ENCODE assay signal across 14 mouse cellular contexts in genomic region chr10:127762926-127763325, GRCm38 (mm10). TPM values are rescaled to one million over a fixed set of nuclear protein-coding genes. Genes with fewer than 3 reads are reported as not detected.
DNase-seq lines count a peak whose midpoint lies in the region; ATAC-seq lines count a peak whose summit lies in the region.
"Not testable (repeated sequence)": the region's sequence is repeated elsewhere in the genome, so short reads cannot be mapped to it uniquely, and the experiment has no call there.
"Had no signal": no experiment of that assay in that cellular context is flagged by ENCODE, and none has a peak within 500 bp of the region (broad histone marks: within the 10 kb centered on the region; RNA-seq: fewer than 3 reads in every experiment).

No protein-coding gene starts in this region.

- not testable (repeated sequence) for H3K4me3 ChIP-seq in forebrain, embryonic 11.5 days (ENCODE audit: low read depth, low read length); heart, embryonic 10.5 days; kidney, embryonic 15.5 days (replicated peaks)

- ATAC-seq in forebrain, embryonic 11.5 days (replicated peaks; ENCODE audit: low FRiP score); kidney, embryonic 15.5 days (replicated peaks; ENCODE audit: low FRiP score): not testable (repeated sequence)

- not testable (repeated sequence) for H3K9me3 ChIP-seq in forebrain, embryonic 11.5 days (ENCODE audit: control insufficient read depth, low read length); heart, embryonic 10.5 days; kidney, embryonic 15.5 days (replicated peaks)

- 89% methylated on average over 10 of the region's 10 CpGs for WGBS in forebrain, embryonic 11.5 days
- WGBS in heart, embryonic 10.5 days: 75% methylated on average over 10 of the region's 10 CpGs
- WGBS in kidney, embryonic 15.5 days: 85% methylated on average over 10 of the region's 10 CpGs

- H3K9ac ChIP-seq in forebrain, embryonic 11.5 days (ENCODE audit: low read length); kidney, embryonic 15.5 days: not testable (repeated sequence)

- not testable (repeated sequence) for H3K4me1 ChIP-seq in forebrain, embryonic 11.5 days (replicated peaks; ENCODE audit: control insufficient read depth, insufficient read depth, low read length); heart, embryonic 10.5 days
- H3K4me1 ChIP-seq in kidney, embryonic 15.5 days: peaks cover 12% of the 10 kb centered on the region

- not testable (repeated sequence) for H3K27ac ChIP-seq in forebrain, embryonic 11.5 days (ENCODE audit: low read depth, low read length); heart, embryonic 10.5 days
- H3K27ac ChIP-seq in kidney, embryonic 15.5 days: peak overlapping the region; percentile 52; the same call in 1 of the 2 replicates

- not testable (repeated sequence) for H3K4me2 ChIP-seq in forebrain, embryonic 11.5 days (ENCODE audit: low read depth, low read length, severe bottlenecking); kidney, embryonic 15.5 days

- not testable (repeated sequence) for H3K27me3 ChIP-seq in forebrain, embryonic 11.5 days (ENCODE audit: control insufficient read depth, insufficient read depth, low read length); heart, embryonic 10.5 days (ENCODE audit: insufficient read depth, poor library complexity, severe bottlenecking); kidney, embryonic 15.5 days

- peak; percentile 38 for DNase-seq in forebrain, embryonic 11.5 days (ENCODE audit: low spot score)
- peak; percentile 56 for DNase-seq in heart, embryonic 10.5 days (ENCODE audit: low spot score)
- peak; percentile 2 for DNase-seq in kidney, adult 11 months
- peak; percentile 22 for DNase-seq in testis, postnatal 10 days (ENCODE audit: low spot score)

- H3K36me3 ChIP-seq in forebrain, embryonic 11.5 days (ENCODE audit: control insufficient read depth, insufficient read depth, low read length); heart, embryonic 10.5 days; kidney, embryonic 15.5 days: not testable (repeated sequence)

RNA-seq across cellular contexts. Expression of gene Rdh16f1, which starts 3.3 kb away (rescaled TPM):
- polyA plus RNA-seq in forebrain, embryonic 11.5 days (2014; fragmentation: Nextera tagmentation; extraction: Ambion mirVana): not detected in 2 replicates
- polyA plus RNA-seq in heart, embryonic 10.5 days (2016; fragmentation: Nextera tagmentation; extraction: Ambion mirVana): not detected in 2 replicates
- polyA plus RNA-seq in kidney, embryonic 15.5 days (2015; fragmentation: Nextera tagmentation; extraction: Ambion mirVana): 0.34 TPM in 1 of 2 replicates, not detected in the other
- polyA plus RNA-seq: cortical plate, adult 2 months; embryonic facial prominence, embryonic 12.5 days; embryonic facial prominence, embryonic 14.5 days; forebrain, embryonic 12.5 days; forebrain, embryonic 14.5 days; forebrain, embryonic 16.5 days; G1E had no signal

RNA-seq across cellular contexts. Expression of gene Rdh1, which starts 3.4 kb away (rescaled TPM):
- polyA plus RNA-seq in forebrain, embryonic 11.5 days (2014; fragmentation: Nextera tagmentation; extraction: Ambion mirVana): not detected in 2 replicates
- 0.06 and 0.13 TPM in 2 replicates for polyA plus RNA-seq in heart, embryonic 10.5 days (2016; fragmentation: Nextera tagmentation; extraction: Ambion mirVana)
- polyA plus RNA-seq in kidney, embryonic 15.5 days (2015; fragmentation: Nextera tagmentation; extraction: Ambion mirVana): 0.12 and 0.14 TPM in 2 replicates
- polyA plus RNA-seq: embryonic facial prominence, embryonic 12.5 days; forebrain, embryonic 12.5 days; forebrain, embryonic 14.5 days; forebrain, embryonic 16.5 days; G1E had no signal

RNA-seq across cellular contexts. Expression of gene Gpr182, which starts 11.4 kb away (rescaled TPM):
- polyA plus RNA-seq in forebrain, embryonic 11.5 days (2014; fragmentation: Nextera tagmentation; extraction: Ambion mirVana): 0.43 and 0.45 TPM in 2 replicates
- polyA plus RNA-seq in heart, embryonic 10.5 days (2016; fragmentation: Nextera tagmentation; extraction: Ambion mirVana): 15.2 and 22.1 TPM in 2 replicates
- 7.5 and 8.3 TPM in 2 replicates for polyA plus RNA-seq in kidney, embryonic 15.5 days (2015; fragmentation: Nextera tagmentation; extraction: Ambion mirVana)
- polyA plus RNA-seq: G1E had no signal

RNA-seq across cellular contexts. Expression of gene Rdh9, which starts 13.3 kb away (rescaled TPM):
- polyA plus RNA-seq in forebrain, embryonic 11.5 days (2014; fragmentation: Nextera tagmentation; extraction: Ambion mirVana): 0.13 TPM in 1 of 2 replicates, not detected in the other
- 0.06 and 0.19 TPM in 2 replicates for polyA plus RNA-seq in heart, embryonic 10.5 days (2016; fragmentation: Nextera tagmentation; extraction: Ambion mirVana)
- polyA plus RNA-seq in kidney, embryonic 15.5 days (2015; fragmentation: Nextera tagmentation; extraction: Ambion mirVana): 0.19 TPM in 1 of 2 replicates, not detected in the other
- polyA plus RNA-seq: embryonic facial prominence, embryonic 10.5 days; G1E; Patski had no signal

RNA-seq across cellular contexts. Expression of gene Zbtb39, which starts 23.6 kb away (rescaled TPM):
- 7.3 and 7.6 TPM in 2 replicates for polyA plus RNA-seq in forebrain, embryonic 11.5 days (2014; fragmentation: Nextera tagmentation; extraction: Ambion mirVana)
- 2.4 and 4.9 TPM in 2 replicates for polyA plus RNA-seq in heart, embryonic 10.5 days (2016; fragmentation: Nextera tagmentation; extraction: Ambion mirVana)
- polyA plus RNA-seq in kidney, embryonic 15.5 days (2015; fragmentation: Nextera tagmentation; extraction: Ambion mirVana): 3.9 TPM in 2 replicates

Comparison
In these comparisons a context has a peak if more than half of its experiments do, and no peak if none do; other contexts are left out.
1. DNase-seq: peak in every context shown above with its lines; median percentile 56 in heart, embryonic 10.5 days; 38 in forebrain, embryonic 11.5 days; 22 in testis, postnatal 10 days; 2 in kidney, adult 11 months.